Mouse (Mus musculus): ENCODE measurements around the gene Tead3.
"Not testable (repeated sequence)": the region's sequence is repeated elsewhere in the genome, so short reads cannot be mapped to it uniquely, and the experiment has no call there.

The Tead3 gene

DNA sequence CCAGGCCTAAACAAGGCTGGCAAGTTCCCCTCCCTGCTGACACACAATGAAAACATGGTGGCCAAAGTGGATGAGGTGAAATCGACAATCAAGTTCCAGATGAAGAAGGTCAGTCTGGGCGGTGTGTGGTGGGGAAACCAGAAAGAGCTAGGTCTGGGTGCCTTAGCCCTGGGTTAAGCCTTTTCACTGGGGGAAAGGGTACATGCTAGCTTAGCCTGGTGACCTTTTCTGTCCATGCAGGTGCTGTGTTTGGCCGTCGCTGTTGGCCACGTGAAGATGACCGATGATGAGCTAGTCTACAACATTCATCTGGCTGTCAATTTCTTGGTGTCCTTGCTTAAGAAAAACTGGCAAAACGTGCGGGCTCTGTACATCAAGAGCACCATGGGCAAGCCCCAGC lies 20.0 kb downstream of the Tead3 start:
- DNase-seq (ENCODE audit: low read depth, low spot score) = not testable (repeated sequence)

- DNase-seq (ENCODE audit: low read depth, low spot score) = no peak
Measured at GRCm38 (mm10) chr17:28330232-28330546, 20.4 kb downstream of the Tead3 start.

DNA sequence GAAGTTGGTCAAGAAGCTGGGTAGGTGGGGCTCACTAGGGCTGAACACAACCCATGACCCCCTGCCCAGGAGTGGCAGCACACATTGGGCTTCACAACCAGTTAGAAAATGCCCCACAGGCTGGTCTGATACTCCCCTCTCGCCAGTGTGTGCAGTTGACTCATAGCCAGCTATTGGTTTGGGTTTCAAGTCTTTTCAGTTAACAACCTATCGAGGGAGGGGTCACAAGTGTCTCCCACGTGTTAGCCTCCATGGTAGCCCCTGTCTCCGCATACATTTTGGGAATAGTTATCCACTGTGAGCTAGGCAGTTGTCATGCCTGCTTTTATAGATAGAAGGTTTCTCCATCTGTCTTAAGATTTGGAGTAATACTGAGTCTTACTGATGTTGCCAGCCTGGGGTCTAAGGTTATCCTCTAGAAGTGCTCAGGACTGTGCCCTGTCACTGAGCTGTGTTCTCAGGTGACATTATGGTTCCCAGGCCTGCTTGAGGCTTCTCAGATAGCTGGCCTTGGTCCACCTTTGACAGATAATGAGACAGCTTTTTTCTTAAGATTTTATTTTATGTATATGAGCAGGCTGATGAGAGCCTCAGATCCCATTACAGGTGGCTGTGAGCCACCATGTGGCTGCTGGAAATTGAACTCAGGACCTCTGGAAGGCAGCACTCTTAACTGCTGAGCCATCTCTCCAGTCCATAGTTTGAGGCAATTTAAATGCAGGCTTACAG lies 20.9 kb downstream of the Tead3 start:
- DNase-seq (ENCODE audit: low read depth, low spot score) = no peak

- no peak for DNase-seq (ENCODE audit: low read depth, low spot score)
Measured at GRCm38 (mm10) chr17:28328946-28329345, 21.7 kb downstream of the Tead3 start.

DNA sequence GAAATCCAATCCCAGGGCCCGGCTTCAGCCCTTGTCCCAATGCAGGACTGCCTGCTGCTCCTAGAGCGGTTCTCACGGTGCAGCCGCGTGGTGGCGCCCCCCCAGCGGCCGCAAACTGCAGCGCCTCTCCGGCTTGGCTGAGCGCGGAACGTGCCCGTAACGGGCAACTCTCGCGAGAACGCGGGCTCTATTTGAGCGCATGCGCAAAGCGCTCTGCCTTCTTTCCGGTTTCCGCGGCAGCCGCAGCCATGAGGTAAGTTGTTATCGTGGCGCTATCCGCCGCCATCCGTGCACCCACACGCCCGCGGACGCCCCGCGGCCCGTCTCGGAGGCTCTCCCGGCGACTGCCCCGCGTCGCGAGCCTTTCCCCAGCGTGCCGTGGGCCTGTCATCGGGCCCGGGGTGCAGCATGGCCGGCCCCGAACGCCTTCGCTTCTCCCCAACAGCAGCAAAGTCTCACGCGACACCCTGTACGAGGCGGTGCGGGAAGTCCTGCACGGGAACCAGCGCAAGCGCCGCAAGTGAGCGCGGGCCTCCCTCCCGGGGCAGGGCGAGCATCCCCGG lies 22.2 kb downstream of the Tead3 start, which contains the start of gene Rpl10a:
Rpl10a (plus strand) TSS at position 106 of the 563 bp plus-strand sequence.
- DNase-seq (ENCODE audit: low read depth, low spot score) = peak; percentile 92

DNA sequence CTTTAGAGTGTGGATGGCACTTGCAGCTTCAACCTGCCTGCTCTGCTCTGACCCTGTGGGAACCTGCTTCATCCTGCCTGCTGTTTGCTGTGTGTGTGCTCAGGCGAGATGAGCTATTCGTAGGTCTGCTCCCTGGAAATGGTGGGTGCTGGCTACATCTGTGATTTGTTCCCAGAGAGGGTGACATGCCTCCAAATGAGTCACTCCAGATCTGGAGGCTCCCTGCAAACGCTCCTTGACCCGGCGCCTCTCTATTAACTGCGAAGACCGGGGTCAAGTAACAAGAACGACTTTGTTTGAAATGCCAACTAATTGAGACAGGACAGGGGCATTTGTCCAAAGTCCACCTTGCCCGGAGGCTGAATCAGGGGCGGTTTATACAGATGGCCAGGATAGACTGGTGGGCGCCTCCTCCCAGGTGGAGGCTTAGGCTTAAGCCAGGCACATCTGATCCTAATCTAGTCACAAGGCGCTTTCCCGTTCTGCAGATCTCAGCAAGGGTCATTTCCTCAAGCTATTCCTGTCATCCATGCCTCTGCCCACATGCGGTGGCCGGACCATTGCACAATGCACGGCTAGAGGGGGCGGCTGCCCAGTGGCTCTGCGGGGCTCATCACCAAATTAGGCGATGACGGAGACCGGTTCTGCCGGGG lies 22.8 kb downstream of the Tead3 start:
- DNase-seq (ENCODE audit: low read depth, low spot score) = peak; percentile 17

- no peak for DNase-seq (ENCODE audit: low read depth, low spot score)
Measured at GRCm38 (mm10) chr17:28326951-28327350, 23.7 kb downstream of the Tead3 start.

DNA sequence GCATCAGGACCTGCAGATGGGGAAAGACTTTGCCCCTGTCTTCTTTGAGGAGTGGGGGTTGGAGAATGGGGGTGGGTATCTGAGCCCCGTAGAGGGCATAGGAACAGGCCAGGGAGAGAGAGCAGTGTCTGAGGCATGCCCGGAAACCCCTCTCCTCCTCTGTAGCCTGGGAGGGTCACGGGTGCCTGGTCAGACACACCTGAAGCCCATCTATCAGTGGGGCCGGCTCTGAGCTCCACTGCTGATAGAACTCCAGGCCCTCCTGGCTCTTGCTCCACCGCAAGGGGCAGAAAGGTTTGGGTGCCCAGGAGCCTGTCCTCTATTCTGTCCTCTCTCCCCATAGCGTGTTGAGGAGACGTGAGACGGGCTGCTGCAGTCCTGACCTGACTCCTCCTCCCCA lies 24.9 kb downstream of the Tead3 start:
- DNase-seq (ENCODE audit: low read depth, low spot score) = no peak

DNA sequence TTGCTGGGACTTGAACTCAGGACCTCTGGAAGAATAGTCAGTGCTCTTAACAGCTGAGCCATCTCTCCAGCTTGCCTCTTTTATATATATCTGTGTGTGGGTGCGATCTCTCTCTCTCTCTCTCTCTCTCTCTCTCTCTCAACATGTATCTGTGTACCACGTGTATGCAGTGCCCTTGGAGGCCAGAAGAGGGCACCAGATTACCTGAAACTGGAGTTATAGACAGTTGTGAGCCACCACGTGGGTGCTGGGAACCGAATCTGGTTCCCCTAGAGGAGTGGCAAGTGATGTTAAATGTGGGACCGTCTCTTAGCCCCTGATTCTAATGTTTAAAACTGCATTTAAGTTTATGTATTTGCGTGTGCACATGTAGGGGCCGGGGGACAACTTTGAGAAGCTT lies 26.2 kb downstream of the Tead3 start:
- DNase-seq (ENCODE audit: low read depth, low spot score) = not testable (repeated sequence)

DNA sequence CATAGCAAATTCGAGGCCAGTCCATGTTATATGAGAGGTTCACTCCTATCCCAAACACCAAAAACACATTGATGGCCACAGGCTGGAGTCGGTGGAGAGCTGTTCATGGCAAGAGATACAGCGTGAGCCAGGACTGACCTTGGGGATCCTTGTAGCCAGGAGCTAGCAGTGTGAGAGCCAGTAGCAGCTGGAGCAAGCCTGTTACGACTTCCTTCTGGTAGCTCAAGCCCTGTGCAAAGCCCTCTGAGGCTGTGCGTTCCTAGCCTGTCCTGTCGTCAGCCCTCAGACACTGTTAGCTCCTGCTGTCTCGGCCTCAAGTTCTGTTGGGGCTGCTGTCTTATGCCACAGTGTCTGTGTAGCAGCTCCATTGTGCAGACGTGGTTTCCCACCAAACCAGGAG lies 26.8 kb downstream of the Tead3 start:
- DNase-seq (ENCODE audit: low read depth, low spot score) = no peak

GRCm38 (mm10) chr17:28321700-28322099 lies 28.9 kb downstream of the Tead3 start:
- peak; percentile 15 for DNase-seq (ENCODE audit: low read depth, low spot score)

- no peak for DNase-seq (ENCODE audit: low read depth, low spot score)
Measured at GRCm38 (mm10) chr17:28317725-28318124, 32.9 kb downstream of the Tead3 start.

GRCm38 (mm10) chr17:28317091-28317490 lies 33.5 kb downstream of the Tead3 start:
- DNase-seq (ENCODE audit: low read depth, low spot score) = no peak

DNA sequence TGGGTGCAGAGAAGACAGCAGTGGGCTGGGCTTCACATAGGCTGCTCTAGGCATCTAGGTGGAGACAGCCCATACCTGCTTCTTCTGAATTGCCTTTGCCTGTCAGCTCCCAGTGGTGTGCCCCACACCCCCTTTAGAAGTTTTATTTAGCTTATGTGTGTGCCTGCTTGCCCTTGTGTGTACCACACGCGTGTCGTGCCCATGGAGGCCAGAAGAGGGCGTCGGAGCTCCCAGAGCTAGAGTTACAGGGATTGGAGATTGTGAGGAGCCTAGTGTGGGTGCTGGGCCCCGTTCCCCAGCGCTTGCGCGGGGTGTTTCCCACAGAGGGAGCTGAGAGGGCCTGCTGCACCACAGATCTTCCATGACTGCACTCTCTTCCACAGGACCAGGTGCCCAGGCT lies 34.1 kb downstream of the Tead3 start:
- no peak for DNase-seq (ENCODE audit: low read depth, low spot score)

DNA sequence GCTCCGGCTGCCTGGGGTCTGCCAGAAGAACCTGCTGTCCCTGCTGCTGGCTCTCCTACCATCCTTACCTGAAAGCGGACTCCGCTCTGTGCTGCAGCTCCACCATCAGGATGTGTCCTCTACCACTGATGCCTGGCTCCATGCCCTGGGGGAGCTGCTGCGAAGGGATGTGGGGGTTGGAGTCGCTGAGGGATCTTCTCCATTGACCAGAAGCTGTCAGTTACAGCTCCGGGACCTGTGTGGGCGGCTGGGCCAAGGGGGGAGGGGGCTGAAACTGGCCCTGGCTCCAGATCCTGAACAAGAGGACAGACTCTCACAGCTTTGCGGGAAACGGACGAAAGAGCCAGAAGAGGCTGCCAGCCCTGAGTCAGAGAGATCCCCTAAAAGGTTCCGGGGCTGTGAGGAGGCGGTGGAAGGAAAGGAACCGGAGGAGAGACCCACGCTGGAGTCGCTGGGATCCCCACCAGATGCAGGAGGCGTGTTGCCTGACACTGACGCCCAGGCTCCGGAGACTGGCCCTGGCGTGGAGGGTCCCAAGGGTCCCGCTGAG lies 34.9 kb downstream of the Tead3 start:
- DNase-seq (ENCODE audit: low read depth, low spot score) = no peak

DNA sequence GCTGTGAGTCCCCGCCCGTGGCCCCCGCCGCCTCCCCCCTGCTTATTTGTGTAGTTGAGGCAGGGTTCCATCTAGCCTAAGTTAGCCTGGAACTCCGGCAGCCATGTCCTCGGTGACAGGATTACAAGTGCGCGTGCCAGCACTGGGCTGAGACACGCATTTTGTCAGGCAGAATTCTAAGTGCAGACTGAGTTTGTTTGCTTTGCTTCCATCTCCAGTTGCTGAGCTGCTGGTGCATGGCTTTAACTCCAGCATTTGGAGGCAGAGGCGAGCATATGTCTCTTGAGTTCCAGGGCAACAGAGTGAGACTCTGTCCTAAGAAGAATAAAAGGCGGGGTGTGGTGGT lies 36.8 kb downstream of the Tead3 start:
- DNase-seq (ENCODE audit: low read depth, low spot score) = peak; percentile 23

DNA sequence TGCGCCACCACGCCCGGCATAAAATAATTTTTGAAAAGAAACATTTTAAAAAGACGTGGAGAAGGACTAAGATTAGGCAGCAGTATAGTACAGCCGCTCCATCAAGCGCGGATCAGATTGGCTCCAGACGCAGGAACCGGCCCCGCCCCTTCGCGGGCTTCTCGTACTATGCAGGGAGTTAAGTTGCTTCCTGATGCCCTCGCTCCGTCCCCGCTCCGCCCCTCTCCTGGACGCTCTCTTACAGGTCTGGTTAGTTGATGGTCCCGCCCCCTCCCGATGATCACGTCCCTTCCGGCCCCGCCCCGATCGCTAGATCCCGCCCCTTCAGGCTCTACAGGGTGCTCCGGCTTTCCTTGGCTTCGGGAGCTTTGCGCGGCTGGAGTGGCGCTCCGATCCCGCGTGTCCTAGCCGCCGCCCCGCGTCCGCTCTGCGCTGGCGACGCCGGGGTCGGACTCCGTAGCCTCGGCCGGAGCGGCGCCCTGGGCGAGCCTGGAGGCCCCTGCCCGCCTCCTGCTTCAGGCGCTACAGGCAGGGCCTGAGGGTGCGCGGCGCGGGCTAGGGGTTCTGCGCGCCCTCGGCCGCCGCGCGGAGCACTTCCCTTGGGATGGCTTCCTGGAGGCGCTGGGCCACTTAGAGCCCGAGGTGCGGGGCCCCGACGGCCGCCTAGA lies 37.3 kb downstream of the Tead3 start, which contains the start of gene Fance:
Fance (plus strand) TSS at position 308 of the 668 bp plus-strand sequence.
- DNase-seq (ENCODE audit: low read depth, low spot score) = peak; percentile 99

GRCm38 (mm10) chr17:28312232-28313211 lies 38.1 kb downstream of the Tead3 start:
- DNase-seq (ENCODE audit: low read depth, low spot score) = no peak

DNA sequence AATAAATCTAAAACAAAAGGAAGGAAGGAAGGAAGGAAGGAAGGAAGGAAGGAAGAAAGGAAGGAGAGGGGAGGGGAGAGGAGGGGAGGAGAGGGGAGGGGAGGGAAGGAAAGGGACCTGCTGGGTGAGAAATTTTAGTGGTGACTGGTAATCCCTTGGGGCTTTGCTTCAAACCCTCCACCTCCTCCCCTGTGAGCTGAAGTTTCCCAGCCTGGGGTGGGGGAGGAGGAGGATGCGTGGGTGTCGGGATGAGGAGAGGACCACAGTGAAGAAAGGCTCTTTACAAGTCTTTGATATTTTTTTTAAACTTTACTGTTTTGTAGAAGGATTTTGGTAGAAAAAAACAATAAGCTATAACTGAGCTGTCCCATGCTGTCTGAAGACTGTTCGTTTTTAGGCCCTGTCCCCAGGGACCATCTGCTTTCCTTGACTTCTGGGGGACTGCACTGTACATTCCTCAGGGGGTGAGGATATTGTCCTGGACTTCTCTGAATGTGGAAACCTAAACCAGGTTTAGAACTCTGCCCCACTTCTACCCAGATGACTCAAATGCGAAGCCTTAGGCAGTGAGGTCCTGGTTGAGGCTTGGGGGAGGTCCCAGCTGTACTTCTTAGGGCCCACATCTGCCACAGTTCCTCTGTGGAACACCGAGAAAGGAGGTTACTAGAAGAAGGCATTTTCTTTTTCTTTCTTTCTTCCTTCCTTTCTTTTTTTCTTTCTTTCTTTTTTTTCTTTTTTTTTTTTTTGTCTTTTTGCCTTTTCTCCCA lies 39.1 kb downstream of the Tead3 start:
- DNase-seq (ENCODE audit: low read depth, low spot score) = no peak

DNA sequence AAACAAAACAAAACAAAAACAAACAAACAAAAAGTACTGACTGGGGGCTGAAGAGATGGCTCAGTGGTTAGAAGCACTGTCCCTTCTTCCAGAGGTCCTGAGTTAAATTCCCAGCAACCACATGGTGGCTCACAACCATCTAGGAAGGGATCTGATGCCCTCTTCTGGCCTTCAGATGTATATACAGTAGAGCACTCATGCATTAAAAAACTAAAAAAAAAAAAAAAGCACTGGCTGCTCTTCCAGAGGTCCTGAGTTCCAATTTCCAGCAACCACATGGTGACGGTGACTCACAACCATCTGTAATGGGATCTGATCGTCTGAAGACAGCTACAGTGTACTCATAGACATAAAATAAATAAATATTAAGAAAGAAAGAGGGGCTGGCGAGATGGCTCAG lies 39.8 kb downstream of the Tead3 start:
- no peak for DNase-seq (ENCODE audit: low read depth, low spot score)
